Mouse (Mus musculus) forebrain, embryonic 13.5 days (tissue): ENCODE measurements at regions not wholly inside any gene's neighbourhood (a gene's known extent, or its start where the extent isn't known, plus 50 kb on each side); places are given as distances from the start of the nearest gene placed in this dataset.
"Not testable (repeated sequence)": the region's sequence is repeated elsewhere in the genome, so short reads cannot be mapped to it uniquely, and the experiment has no call there.

ENCODE experiments used
- ATAC-seq: fragments of 200-750 bp; cut with Nextera tagmentation; 2 replicates; pipeline ENCODE4 v1.8.0; 2017
- H3K27ac ChIP-seq: fragments of 300-500 bp; sonication (generic); 2 replicates; pipeline ENCODE4 v1.5.1; 2015; ENCODE audit warnings: inconsistent platforms, mild to moderate bottlenecking, moderate library complexity
- H3K27me3 ChIP-seq: fragments of 300-500 bp; sonication (generic); 2 replicates; pipeline ENCODE4 v1.6.1; 2015; ENCODE audit warnings: mild to moderate bottlenecking, inconsistent platforms
- H3K36me3 ChIP-seq: fragments of 300-500 bp; sonication (generic); 2 replicates; pipeline ENCODE4 v1.6.1; 2015; ENCODE audit warnings: mild to moderate bottlenecking, inconsistent platforms; ENCODE audit not compliant: poor library complexity, severe bottlenecking
- H3K4me1 ChIP-seq: fragments of 300-500 bp; sonication (generic); 2 replicates; pipeline ENCODE4 v1.6.1; 2015; ENCODE audit warnings: inconsistent platforms
- H3K4me2 ChIP-seq: fragments of 300-500 bp; sonication (generic); 2 replicates; pipeline ENCODE4 v1.6.1; 2015; ENCODE audit warnings: inconsistent platforms, mild to moderate bottlenecking, moderate library complexity
- H3K4me3 ChIP-seq: fragments of 300-500 bp; sonication (generic); 2 replicates; pipeline ENCODE4 v1.5.1; 2015; ENCODE audit warnings: mild to moderate bottlenecking, inconsistent platforms
- H3K9ac ChIP-seq: fragments of 300-500 bp; sonication (generic); 2 replicates; pipeline ENCODE4 v1.6.1; 2015; ENCODE audit warnings: mild to moderate bottlenecking, inconsistent platforms
- H3K9me3 ChIP-seq: fragments of 300-500 bp; sonication (generic); replicated peaks from 2 replicates; pipeline ENCODE4 v1.6.1; 2016; ENCODE audit warnings: inconsistent platforms
- WGBS: fragments of 180-500 bp; shearing (Covaris S2); methylation state at CpG from one replicate; pipeline ENCODE4 v1.1.7; 2015; 5-methylcytosine and 5-hydroxymethylcytosine counted together

GRCm38 (mm10) chr10:96289005-96289404, 152.6 kb downstream of the Gm5426 start:
- ATAC-seq = not testable (repeated sequence)

GRCm38 (mm10) chr10:96293622-96294021, 157.2 kb downstream of the Gm5426 start:
- ATAC-seq = peak; percentile 55; the same call in 1 of the 2 replicates

More at GRCm38 (mm10) chr10:96289005-96289404, 152.6 kb downstream of the Gm5426 start:
- H3K27ac ChIP-seq, H3K4me3 ChIP-seq, H3K27me3 ChIP-seq, H3K36me3 ChIP-seq, H3K4me2 ChIP-seq, H3K4me1 ChIP-seq, H3K9me3 ChIP-seq, H3K9ac ChIP-seq: not testable (repeated sequence)

GRCm38 (mm10) chr10:96294666-96295065, 158.3 kb downstream of the Gm5426 start:
- H3K4me3 ChIP-seq = no peak overlapping the region
- ATAC-seq = no peak
- WGBS = 86% methylated on average over 2 of the region's 2 CpGs
- H3K36me3 ChIP-seq = no peaks in the 10 kb centered on the region
- H3K27ac ChIP-seq = no peak overlapping the region
- no peaks in the 10 kb centered on the region for H3K9me3 ChIP-seq
- H3K4me2 ChIP-seq = no peak overlapping the region
- no peaks in the 10 kb centered on the region for H3K27me3 ChIP-seq
- H3K9ac ChIP-seq = no peak overlapping the region
- H3K4me1 ChIP-seq = peaks cover 5% of the 10 kb centered on the region; the same call in 1 of the 2 replicates

More at GRCm38 (mm10) chr10:96293622-96294021, 157.2 kb downstream of the Gm5426 start:
- Histone ChIP-seq H3K9ac (no peak overlapping the region), H3K4me3 (no peak overlapping the region), H3K36me3 (no peaks in the 10 kb centered on the region), H3K27ac (no peak overlapping the region), H3K4me1 (peaks cover 5% of the 10 kb centered on the region; the same call in 1 of the 2 replicates), H3K27me3 (no peaks in the 10 kb centered on the region), H3K9me3 (no peaks in the 10 kb centered on the region), H3K4me2 (no peak overlapping the region)
- 35% methylated on average over 7 of the region's 7 CpGs for WGBS

- Histone ChIP-seq H3K4me1 (peaks cover 5% of the 10 kb centered on the region; the same call in 1 of the 2 replicates), H3K27me3 (no peaks in the 10 kb centered on the region), H3K4me2 (no peak overlapping the region), H3K9ac (no peak overlapping the region), H3K27ac (no peak overlapping the region), H3K4me3 (no peak overlapping the region), H3K9me3 (no peaks in the 10 kb centered on the region), H3K36me3 (no peaks in the 10 kb centered on the region)
- WGBS = 92% methylated on average over 4 of the region's 4 CpGs
- ATAC-seq = no peak
Observed at GRCm38 (mm10) chr10:96297658-96298057, 161.3 kb downstream of the Gm5426 start.

- Histone ChIP-seq H3K9ac (no peak overlapping the region), H3K4me2 (no peak overlapping the region), H3K4me1 (peaks cover 3% of the 10 kb centered on the region; the same call in 1 of the 2 replicates), H3K36me3 (no peaks in the 10 kb centered on the region), H3K27me3 (no peaks in the 10 kb centered on the region), H3K9me3 (no peaks in the 10 kb centered on the region), H3K27ac (no peak overlapping the region), H3K4me3 (no peak overlapping the region)
- ATAC-seq = no peak
- 79% methylated on average over 5 of the region's 5 CpGs for WGBS
Observed at GRCm38 (mm10) chr10:96298566-96298965, 162.2 kb downstream of the Gm5426 start.

- Histone ChIP-seq H3K9ac (no peak overlapping the region), H3K4me3 (no peak overlapping the region), H3K9me3 (no peaks in the 10 kb centered on the region), H3K4me1 (peaks cover 17% of the 10 kb centered on the region), H3K27ac (no peak overlapping the region), H3K36me3 (no peaks in the 10 kb centered on the region), H3K27me3 (no peaks in the 10 kb centered on the region), H3K4me2 (no peak overlapping the region)
- no peak for ATAC-seq
- 93% methylated on average over 7 of the region's 7 CpGs for whole genome bisulfite sequencing
Observed at GRCm38 (mm10) chr10:96305701-96306100, 169.3 kb downstream of the Gm5426 start.

GRCm38 (mm10) chr10:96308713-96309445, 172.5 kb downstream of the Gm5426 start:
- 8% methylated on average over 7 of the region's 7 CpGs for WGBS
- H3K36me3 ChIP-seq = no peaks in the 10 kb centered on the region

GRCm38 (mm10) chr10:96309766-96310165, 173.4 kb downstream of the Gm5426 start:
- Histone ChIP-seq H3K27me3 (no peaks in the 10 kb centered on the region), H3K4me1 (peaks cover 17% of the 10 kb centered on the region), H3K4me3 (no peak overlapping the region), H3K27ac (no peak overlapping the region), H3K9ac (no peak overlapping the region), H3K36me3 (no peaks in the 10 kb centered on the region), H3K4me2 (no peak overlapping the region), H3K9me3 (peaks cover 15% of the 10 kb centered on the region)
- 72% methylated on average over 4 of the region's 4 CpGs for WGBS
- ATAC-seq = no peak

More at GRCm38 (mm10) chr10:96308713-96309445, 172.5 kb downstream of the Gm5426 start:
- no peak overlapping the region for H3K9ac ChIP-seq
- H3K27me3 ChIP-seq = no peaks in the 10 kb centered on the region
- peak; percentile 92 for ATAC-seq
- H3K4me1 ChIP-seq = peaks cover 17% of the 10 kb centered on the region
- H3K9me3 ChIP-seq = peaks cover 15% of the 10 kb centered on the region
- peak overlapping the region; percentile 72 for H3K27ac ChIP-seq
- peak overlapping the region; percentile 14; the same call in 1 of the 2 replicates for H3K4me2 ChIP-seq
- H3K4me3 ChIP-seq = no peak overlapping the region

GRCm38 (mm10) chr10:96325297-96325696, 188.9 kb downstream of the Gm5426 start:
- Histone ChIP-seq H3K9me3 (no peaks in the 10 kb centered on the region), H3K36me3 (no peaks in the 10 kb centered on the region), H3K4me1 (no peaks in the 10 kb centered on the region), H3K4me2 (no peak overlapping the region), H3K27me3 (no peaks in the 10 kb centered on the region), H3K9ac (no peak overlapping the region), H3K27ac (no peak overlapping the region), H3K4me3 (no peak overlapping the region)
- WGBS = 100% methylated on average over 1 of the region's 1 CpGs
- no peak for ATAC-seq

- no peak for ATAC-seq
Observed at GRCm38 (mm10) chr10:96330639-96331487, 194.5 kb downstream of the Gm5426 start.

GRCm38 (mm10) chr10:96332731-96333201, 196.4 kb downstream of the Gm5426 start:
- Histone ChIP-seq H3K27ac (no peak overlapping the region), H3K9ac (no peak overlapping the region), H3K4me3 (no peak overlapping the region), H3K36me3 (no peaks in the 10 kb centered on the region), H3K27me3 (no peaks in the 10 kb centered on the region), H3K4me2 (no peak overlapping the region), H3K4me1 (peaks cover 9% of the 10 kb centered on the region; the same call in 1 of the 2 replicates), H3K9me3 (no peaks in the 10 kb centered on the region)
- ATAC-seq = no peak
- WGBS = 66% methylated on average over 10 of the region's 10 CpGs

More at GRCm38 (mm10) chr10:96330639-96331487, 194.5 kb downstream of the Gm5426 start:
- no peak overlapping the region for H3K4me3 ChIP-seq
- peaks cover 5% of the 10 kb centered on the region; the same call in 1 of the 2 replicates for H3K4me1 ChIP-seq
- WGBS = 50% methylated on average over 6 of the region's 6 CpGs
- no peaks in the 10 kb centered on the region for H3K9me3 ChIP-seq
- H3K36me3 ChIP-seq = no peaks in the 10 kb centered on the region
- H3K4me2 ChIP-seq = no peak overlapping the region
- H3K9ac ChIP-seq = no peak overlapping the region
- no peak overlapping the region for H3K27ac ChIP-seq
- no peaks in the 10 kb centered on the region for H3K27me3 ChIP-seq

- Histone ChIP-seq H3K27ac (no peak overlapping the region), H3K4me3 (no peak overlapping the region), H3K27me3 (no peaks in the 10 kb centered on the region), H3K4me2 (no peak overlapping the region), H3K9me3 (no peaks in the 10 kb centered on the region), H3K4me1 (peaks cover 9% of the 10 kb centered on the region; the same call in 1 of the 2 replicates), H3K9ac (no peak overlapping the region), H3K36me3 (no peaks in the 10 kb centered on the region)
- no peak for ATAC-seq
- WGBS = 86% methylated on average over 6 of the region's 6 CpGs
Observed at GRCm38 (mm10) chr10:96333224-96333623, 196.8 kb downstream of the Gm5426 start.
